Mouse (Mus musculus) forelimb bud, embryonic 11.5 days (tissue): ENCODE measurements around the gene Spata16.
"Not testable (repeated sequence)": the region's sequence is repeated elsewhere in the genome, so short reads cannot be mapped to it uniquely, and the experiment has no call there.

ENCODE experiments used
- DNase-seq: peaks from one replicate; pipeline ENCODE4 v3.0.0-alpha.2; 2012; ENCODE audit warnings: low read depth, low spot score

Gene Spata16

GRCm38 (mm10) chr3:26637402-26637801, at the start of gene Spata16:
Gene Spata16, plus strand, starts transcription at chr3:26637620.
- no peak for DNase-seq

- no peak for DNase-seq
Observed at GRCm38 (mm10) chr3:26604861-26605260, 32.6 kb upstream of the Spata16 start.

- no peak for DNase-seq
Observed at GRCm38 (mm10) chr3:26608531-26608930, 28.9 kb upstream of the Spata16 start.

GRCm38 (mm10) chr3:26639214-26639613, 1.8 kb downstream of the Spata16 start:
- DNase-seq: peak; percentile 32

GRCm38 (mm10) chr3:26639851-26640250, 2.4 kb downstream of the Spata16 start:
- DNase-seq: no peak

- DNase-seq: no peak
Observed at GRCm38 (mm10) chr3:26640321-26641075, 3.1 kb downstream of the Spata16 start.

- DNase-seq: no peak
Observed at GRCm38 (mm10) chr3:26641351-26642249, 4.2 kb downstream of the Spata16 start.

GRCm38 (mm10) chr3:26644136-26644535, 6.7 kb downstream of the Spata16 start:
- DNase-seq: no peak

GRCm38 (mm10) chr3:26646834-26647233, 9.4 kb downstream of the Spata16 start:
- no peak for DNase-seq

GRCm38 (mm10) chr3:26685832-26686231, 48.4 kb downstream of the Spata16 start:
- no peak for DNase-seq

- not testable (repeated sequence) for DNase-seq
Observed at GRCm38 (mm10) chr3:26709492-26709891, 72.1 kb downstream of the Spata16 start.

- DNase-seq: no peak
Observed at GRCm38 (mm10) chr3:26727526-26727925, 90.1 kb downstream of the Spata16 start.

- no peak for DNase-seq
Observed at GRCm38 (mm10) chr3:26750492-26750891, 113.1 kb downstream of the Spata16 start.

- DNase-seq: no peak
Observed at GRCm38 (mm10) chr3:26752441-26752840, 115.0 kb downstream of the Spata16 start.

GRCm38 (mm10) chr3:26793334-26794101, 156.1 kb downstream of the Spata16 start:
- no peak for DNase-seq

- DNase-seq: no peak
Observed at GRCm38 (mm10) chr3:26795851-26796538, 158.6 kb downstream of the Spata16 start.

GRCm38 (mm10) chr3:26796954-26797353, 159.5 kb downstream of the Spata16 start:
- DNase-seq: no peak

- DNase-seq: no peak
Observed at GRCm38 (mm10) chr3:26814307-26814706, 176.9 kb downstream of the Spata16 start.

- no peak for DNase-seq
Observed at GRCm38 (mm10) chr3:26815764-26816163, 178.3 kb downstream of the Spata16 start.

- DNase-seq: no peak
Observed at GRCm38 (mm10) chr3:26819398-26819797, 182.0 kb downstream of the Spata16 start.
